Mouse (Mus musculus) naive thymus-derived CD4-positive, alpha-beta T cell, adult 2 months (primary cell): ENCODE data around the gene Rpl13.

Source experiments
- DNase-seq: peaks from one replicate; pipeline ENCODE4 v3.0.0-alpha.2; 2011; ENCODE audit warnings: low read depth

Rpl13 gene

GRCm38 (mm10) chr8:123108010-123108409 lies 5.9 kb downstream of the Rpl13 start:
- peak; percentile 40 for DNase-seq

GRCm38 (mm10) chr8:123108953-123109352 lies 6.8 kb downstream of the Rpl13 start:
- no peak for DNase-seq

GRCm38 (mm10) chr8:123110649-123111048 lies 8.5 kb downstream of the Rpl13 start:
- DNase-seq, result peak; percentile 80

- DNase-seq, result no peak
Measured at GRCm38 (mm10) chr8:123112892-123113291, 10.7 kb downstream of the Rpl13 start.

GRCm38 (mm10) chr8:123113908-123114469 lies 11.8 kb downstream of the Rpl13 start:
- no peak for DNase-seq

- no peak for DNase-seq
Measured at GRCm38 (mm10) chr8:123114644-123115043, 12.5 kb downstream of the Rpl13 start.

- no peak for DNase-seq
Measured at GRCm38 (mm10) chr8:123117127-123117731, 15.1 kb downstream of the Rpl13 start, which contains the start of gene Cpne7. Cpne7 (plus strand) TSS chr8:123117374.

- DNase-seq, result peak; percentile 30
Measured at GRCm38 (mm10) chr8:123117744-123118143, 15.6 kb downstream of the Rpl13 start.

- DNase-seq, result no peak
Measured at GRCm38 (mm10) chr8:123122059-123122458, 19.9 kb downstream of the Rpl13 start.

- DNase-seq, result no peak
Measured at GRCm38 (mm10) chr8:123122670-123123069, 20.5 kb downstream of the Rpl13 start.

GRCm38 (mm10) chr8:123126193-123126816 lies 24.2 kb downstream of the Rpl13 start:
- DNase-seq, result no peak

- no peak for DNase-seq
Measured at GRCm38 (mm10) chr8:123131041-123131440, 28.9 kb downstream of the Rpl13 start.

- no peak for DNase-seq
Measured at GRCm38 (mm10) chr8:123132953-123133352, 30.8 kb downstream of the Rpl13 start.

GRCm38 (mm10) chr8:123134149-123134713 lies 32.1 kb downstream of the Rpl13 start:
- no peak for DNase-seq

- no peak for DNase-seq
Measured at GRCm38 (mm10) chr8:123135406-123135805, 33.3 kb downstream of the Rpl13 start.

GRCm38 (mm10) chr8:123135806-123136205 lies 33.7 kb downstream of the Rpl13 start:
- no peak for DNase-seq

- DNase-seq, result no peak
Measured at GRCm38 (mm10) chr8:123136287-123136686, 34.1 kb downstream of the Rpl13 start.

- DNase-seq, result no peak
Measured at GRCm38 (mm10) chr8:123137645-123138077, 35.5 kb downstream of the Rpl13 start.

GRCm38 (mm10) chr8:123138741-123139140 lies 36.6 kb downstream of the Rpl13 start:
- no peak for DNase-seq

- DNase-seq, result no peak
Measured at GRCm38 (mm10) chr8:123141741-123142462, 39.8 kb downstream of the Rpl13 start.

- peak; percentile 61 for DNase-seq
Measured at GRCm38 (mm10) chr8:123145279-123145678, 43.1 kb downstream of the Rpl13 start.

GRCm38 (mm10) chr8:123146390-123146789 lies 44.2 kb downstream of the Rpl13 start:
- DNase-seq, result no peak
